ENCODE assay signal across 27 mouse cellular contexts in the genomic region with DNA sequence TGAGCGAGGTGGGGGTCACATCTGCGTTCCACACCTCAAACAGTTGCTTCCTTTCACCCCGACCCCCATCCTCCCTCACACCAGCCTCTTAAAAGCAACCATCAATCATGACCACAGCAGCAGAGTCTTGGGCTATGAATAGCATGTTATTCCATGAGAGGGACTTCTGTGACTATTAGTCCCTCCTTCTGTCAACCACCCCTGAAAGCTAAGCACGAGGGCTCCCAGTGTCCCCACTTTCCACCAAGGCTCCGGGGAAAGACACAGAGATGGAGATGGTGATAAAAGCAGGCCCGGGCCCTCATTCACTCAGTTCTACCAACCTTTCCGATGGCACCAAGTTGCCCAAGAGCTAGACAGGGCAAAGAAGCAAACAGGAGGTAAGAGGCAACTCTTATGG.
DNase-seq lines count a peak whose midpoint lies in the region; ATAC-seq lines count a peak whose summit lies in the region.
"Had no signal": no experiment of that assay in that cellular context is flagged by ENCODE, and none has a peak within 500 bp of the region (broad histone marks: within the 10 kb centered on the region; RNA-seq: fewer than 3 reads in every experiment).

No protein-coding gene starts in this region.

- no peak overlapping the region for H3K4me2 ChIP-seq in forebrain, embryonic 16.5 days (ENCODE audit: low read length)
- H3K4me2 ChIP-seq in hindbrain, embryonic 11.5 days (replicated peaks; ENCODE audit: low read depth, low read length), result no peak overlapping the region
- H3K4me2 ChIP-seq in neural tube, embryonic 15.5 days, result no peak overlapping the region
- H3K4me2 ChIP-seq: embryonic facial prominence, embryonic 13.5 days; forebrain, embryonic 13.5 days; heart, embryonic 11.5 days; hindbrain, embryonic 15.5 days had no signal

- no peak overlapping the region for H3K9ac ChIP-seq in forebrain, embryonic 16.5 days (replicated peaks; ENCODE audit: low read depth, low read length)
- no peak overlapping the region for H3K9ac ChIP-seq in hindbrain, embryonic 11.5 days (ENCODE audit: low read depth, low read length)
- no peak overlapping the region for H3K9ac ChIP-seq in neural tube, embryonic 15.5 days (replicated peaks)
- H3K9ac ChIP-seq: embryonic facial prominence, embryonic 13.5 days; forebrain, embryonic 13.5 days; forebrain, postnatal 0 days; hindbrain, embryonic 15.5 days had no signal

- no peaks in the 10 kb centered on the region for H3K9me3 ChIP-seq in forebrain, embryonic 10.5 days
- no peaks in the 10 kb centered on the region for H3K9me3 ChIP-seq in forebrain, embryonic 16.5 days (ENCODE audit: control insufficient read depth, low read length)
- no peaks in the 10 kb centered on the region for H3K9me3 ChIP-seq in hindbrain, embryonic 10.5 days
- no peaks in the 10 kb centered on the region for H3K9me3 ChIP-seq in hindbrain, embryonic 11.5 days (ENCODE audit: control insufficient read depth, low read length)
- H3K9me3 ChIP-seq in neural tube, embryonic 15.5 days (replicated peaks), result no peaks in the 10 kb centered on the region
- H3K9me3 ChIP-seq: embryonic facial prominence, embryonic 10.5 days; embryonic facial prominence, embryonic 13.5 days; forebrain, embryonic 13.5 days; hindbrain, embryonic 15.5 days had no signal

- WGBS in forebrain, embryonic 10.5 days, result 84% methylated on average over 7 of the region's 7 CpGs
- 91% methylated on average over 7 of the region's 7 CpGs for WGBS in forebrain, embryonic 16.5 days
- 73% methylated on average over 7 of the region's 7 CpGs for WGBS in hindbrain, embryonic 10.5 days
- 60% methylated on average over 7 of the region's 7 CpGs for WGBS in hindbrain, embryonic 11.5 days
- WGBS in neural tube, embryonic 15.5 days, result 67% methylated on average over 7 of the region's 7 CpGs

- no peak for DNase-seq in forebrain, embryonic 10.5 days (ENCODE audit: extremely low spot score, low spot score)
- DNase-seq in hindbrain, embryonic 10.5 days (ENCODE audit: low spot score), result no peak
- no peak for DNase-seq in hindbrain, embryonic 11.5 days (ENCODE audit: low spot score)
- DNase-seq in neural tube, embryonic 10.5 days (ENCODE audit: extremely low spot score, low spot score), result peak; percentile 43
- no peak for DNase-seq in thymus, postnatal 4 days
- DNase-seq: adrenal gland, adult 2 months; adrenal gland, postnatal 14 days; cerebellum, adult 11 months; cerebellum, adult 2 months; cerebellum, adult 9-11 months; cerebellum, postnatal 25 days; forebrain, postnatal 0 days; gastrocnemius, adult 2 months; gastrocnemius, postnatal 25 days; heart, adult 2 months; heart, postnatal 4 days; kidney, adult 2 months had no signal

- H3K27ac ChIP-seq in forebrain, embryonic 10.5 days, result 0 out of 2 replicates have a peak overlapping the region, but pooled peaks have one; percentile 48
- H3K27ac ChIP-seq in forebrain, embryonic 16.5 days (ENCODE audit: low read length), result no peak overlapping the region
- peak overlapping the region; percentile 87 for H3K27ac ChIP-seq in hindbrain, embryonic 10.5 days
- H3K27ac ChIP-seq in hindbrain, embryonic 11.5 days (ENCODE audit: low read depth, low read length), result no peak overlapping the region
- H3K27ac ChIP-seq in neural tube, embryonic 15.5 days (replicated peaks), result no peak overlapping the region
- H3K27ac ChIP-seq: embryonic facial prominence, embryonic 13.5 days; forebrain, embryonic 13.5 days; gastrocnemius, adult 2 months; heart, adult 2 months; hindbrain, embryonic 15.5 days had no signal

- H3K4me3 ChIP-seq in forebrain, embryonic 10.5 days, result no peak overlapping the region
- H3K4me3 ChIP-seq in forebrain, embryonic 16.5 days (replicated peaks; ENCODE audit: low read length), result no peak overlapping the region
- no peak overlapping the region for H3K4me3 ChIP-seq in hindbrain, embryonic 10.5 days
- no peak overlapping the region for H3K4me3 ChIP-seq in hindbrain, embryonic 11.5 days (ENCODE audit: low read depth, low read length)
- no peak overlapping the region for H3K4me3 ChIP-seq in neural tube, embryonic 15.5 days (replicated peaks)
- H3K4me3 ChIP-seq: embryonic facial prominence, embryonic 10.5 days; embryonic facial prominence, embryonic 13.5 days; erythroblast, embryonic 14.5 days; forebrain, embryonic 13.5 days; gastrocnemius, adult 2 months; heart, adult 2 months; hindbrain, embryonic 15.5 days had no signal

- H3K4me1 ChIP-seq in forebrain, embryonic 10.5 days, result peaks cover 47% of the 10 kb centered on the region
- H3K4me1 ChIP-seq in forebrain, embryonic 16.5 days (replicated peaks; ENCODE audit: control insufficient read depth, insufficient read depth, low read length), result peaks cover 19% of the 10 kb centered on the region
- peaks cover 59% of the 10 kb centered on the region for H3K4me1 ChIP-seq in hindbrain, embryonic 10.5 days (replicated peaks)
- peaks cover 14% of the 10 kb centered on the region for H3K4me1 ChIP-seq in hindbrain, embryonic 11.5 days (replicated peaks; ENCODE audit: control insufficient read depth, insufficient read depth, low read length)
- H3K4me1 ChIP-seq in neural tube, embryonic 15.5 days, result peaks cover 35% of the 10 kb centered on the region

- no peak for ATAC-seq in forebrain, embryonic 16.5 days
- no peak for ATAC-seq in hindbrain, embryonic 11.5 days (ENCODE audit: low FRiP score)
- ATAC-seq in neural tube, embryonic 15.5 days (ENCODE audit: low FRiP score), result no peak
- ATAC-seq: CD4-positive, CD25-positive, alpha-beta regulatory T cell, adult 4 months; forebrain, embryonic 13.5 days; forebrain, postnatal 0 days; intestine, postnatal 0 days had no signal

- peaks cover 21% of the 10 kb centered on the region; the same call in 1 of the 2 replicates for H3K27me3 ChIP-seq in forebrain, embryonic 10.5 days (ENCODE audit: poor library complexity, severe bottlenecking)
- no peaks in the 10 kb centered on the region; the same call in 1 of the 2 replicates for H3K27me3 ChIP-seq in forebrain, embryonic 16.5 days (replicated peaks; ENCODE audit: control insufficient read depth, insufficient read depth, low read length)
- 0 out of 2 replicates have a peak, but pooled peaks cover 9% of the 10 kb centered on the region for H3K27me3 ChIP-seq in hindbrain, embryonic 10.5 days (ENCODE audit: insufficient read depth, poor library complexity, severe bottlenecking)
- no peaks in the 10 kb centered on the region for H3K27me3 ChIP-seq in hindbrain, embryonic 11.5 days (ENCODE audit: control insufficient read depth, insufficient read depth, low read length)
- H3K27me3 ChIP-seq in neural tube, embryonic 15.5 days (replicated peaks), result no peaks in the 10 kb centered on the region
- H3K27me3 ChIP-seq: forebrain, embryonic 13.5 days; hindbrain, embryonic 15.5 days had no signal

- H3K36me3 ChIP-seq in forebrain, embryonic 10.5 days (replicated peaks), result no peaks in the 10 kb centered on the region
- no peaks in the 10 kb centered on the region for H3K36me3 ChIP-seq in forebrain, embryonic 16.5 days (ENCODE audit: control insufficient read depth, insufficient read depth)
- H3K36me3 ChIP-seq in hindbrain, embryonic 10.5 days, result no peaks in the 10 kb centered on the region
- H3K36me3 ChIP-seq in hindbrain, embryonic 11.5 days (ENCODE audit: control insufficient read depth, insufficient read depth, low read length), result no peaks in the 10 kb centered on the region
- H3K36me3 ChIP-seq in neural tube, embryonic 15.5 days, result no peaks in the 10 kb centered on the region
- H3K36me3 ChIP-seq: embryonic facial prominence, embryonic 10.5 days; embryonic facial prominence, embryonic 13.5 days; hindbrain, embryonic 15.5 days had no signal

Comparison
In these comparisons a context has a peak if more than half of its experiments do, and no peak if none do; other contexts are left out.
1. H3K27ac ChIP-seq: peak in forebrain, embryonic 10.5 days (single experiment) and hindbrain, embryonic 10.5 days (single experiment); none in forebrain, embryonic 16.5 days (single experiment), hindbrain, embryonic 11.5 days (single experiment) and neural tube, embryonic 15.5 days (single experiment).